Mouse (Mus musculus): Measurements from ENCODE around the gene Alg13. TPM values are rescaled to one million over a fixed set of nuclear protein-coding genes. Genes with fewer than 3 reads are reported as not detected.

Gene Alg13
- polyA plus RNA-seq, 2 experiments from 2014 or later, result 7.2 to 8.4 TPM

Other genes with a start within 250 kb of the Alg13 start
- not detected for gene A730046J19Rik, start 164.1 kb upstream of the Alg13 start, polyA plus RNA-seq (2017; shearing (Covaris generic))
- gene Trpc5os, start 138.8 kb downstream of the Alg13 start, polyA plus RNA-seq (2017; shearing (Covaris generic)), result under 1 TPM in 1 of 2 experiments, not detected in 1; 0.22 TPM

Measured in activated CD4-positive, CD25-positive, alpha-beta regulatory T cell, adult 4 months (primary cell).